Mouse (Mus musculus) embryonic facial prominence, embryonic 13.5 days (tissue): ENCODE data around the gene Lpxn. TPM values are rescaled to one million over a fixed set of nuclear protein-coding genes. Genes with fewer than 3 reads are reported as not detected.

Source experiments
- polyA plus RNA-seq: library from polyadenylated mRNA; unstranded; fragments of >200 nt; fragmentation: Nextera tagmentation; extraction: Ambion mirVana; gene quantifications from 2 replicates; pipeline ENCODE4 v1.2.1, GENCODE M21; 2015

Lpxn gene
- polyA plus RNA-seq, 1 experiment from 2014 or later: 2.3 TPM

Other genes starting within 250 kb of the Lpxn start
- 0.19 and 0.25 TPM in 2 replicates for gene Gm4952, start 196.2 kb upstream of the Lpxn start, polyA plus RNA-seq
- gene Glyat, start 162.9 kb upstream of the Lpxn start, polyA plus RNA-seq: not detected in 2 replicates
- not detected in 2 replicates for gene Olfr1442, start 125.8 kb upstream of the Lpxn start, polyA plus RNA-seq
- gene Olfr1443, start 118.1 kb upstream of the Lpxn start, polyA plus RNA-seq: not detected in 2 replicates
- not detected in 2 replicates for gene Keg1, start 100.4 kb upstream of the Lpxn start, polyA plus RNA-seq
- gene Cntf, start 30.6 kb upstream of the Lpxn start, polyA plus RNA-seq: 1.4 and 1.9 TPM in 2 replicates
- 14.9 and 16.8 TPM in 2 replicates for gene Zfp91, start 67 bp upstream of the Lpxn start, polyA plus RNA-seq
- gene Gm5244, start 50.5 kb downstream of the Lpxn start, polyA plus RNA-seq: not detected in 2 replicates
- not detected in 2 replicates for gene Olfr1444, start 61.1 kb downstream of the Lpxn start, polyA plus RNA-seq
- gene Olfr1445, start 87.7 kb downstream of the Lpxn start, polyA plus RNA-seq: not detected in 2 replicates
- gene Olfr1446, start 97.3 kb downstream of the Lpxn start, polyA plus RNA-seq: not detected in 2 replicates
- gene Olfr1447, start 107.5 kb downstream of the Lpxn start, polyA plus RNA-seq: not detected in 2 replicates
- gene Olfr1448, start 128.2 kb downstream of the Lpxn start, polyA plus RNA-seq: not detected in 2 replicates
- gene Olfr1449, start 134.6 kb downstream of the Lpxn start, polyA plus RNA-seq: not detected in 2 replicates
- gene Olfr1450, start 154.1 kb downstream of the Lpxn start, polyA plus RNA-seq: 0.08 TPM in 1 of 2 replicates, not detected in the other
- gene Olfr1451, start 198.8 kb downstream of the Lpxn start, polyA plus RNA-seq: not detected in 2 replicates
- not detected in 2 replicates for gene Olfr1453, start 232.1 kb downstream of the Lpxn start, polyA plus RNA-seq